Mouse (Mus musculus) liver, embryonic 11.5 days (tissue): ENCODE data around the gene E4f1. TPM values are rescaled to one million over a fixed set of nuclear protein-coding genes. Genes with fewer than 3 reads are reported as not detected.

Experiments used
- ATAC-seq: fragments of 200-750 bp; cut with Nextera tagmentation; replicated peaks from 2 replicates; pipeline ENCODE4 v1.8.0; 2017; ENCODE audit warnings: moderate number of reproducible peaks, mild to moderate bottlenecking, moderate TSS enrichment, moderate library complexity; ENCODE audit not compliant: low FRiP score
- DNase-seq: peaks from one replicate; pipeline ENCODE4 v3.0.0-alpha.2; 2017; ENCODE audit warnings: low spot score
- H3K27ac ChIP-seq: fragments of 300-500 bp; sonication (generic); 2 replicates; pipeline ENCODE4 v1.5.1; 2014; ENCODE audit warnings: mild to moderate bottlenecking, low read depth, low read length, control low read depth
- H3K27me3 ChIP-seq: fragments of 300-500 bp; sonication (generic); replicated peaks from 2 replicates; pipeline ENCODE4 v1.6.1; 2014; ENCODE audit warnings: low read length, mixed read lengths; ENCODE audit not compliant: control insufficient read depth, insufficient read depth
- H3K36me3 ChIP-seq: fragments of 300-500 bp; sonication (generic); 2 replicates; pipeline ENCODE4 v1.6.1; 2014; ENCODE audit warnings: mild to moderate bottlenecking, low read length, moderate library complexity, mixed read lengths; ENCODE audit not compliant: control insufficient read depth, insufficient read depth
- H3K4me1 ChIP-seq: fragments of 300-500 bp; sonication (generic); replicated peaks from 2 replicates; pipeline ENCODE4 v1.6.1; 2014; ENCODE audit warnings: low read length, mixed read lengths; ENCODE audit not compliant: control insufficient read depth, insufficient read depth
- H3K4me2 ChIP-seq: fragments of 300-500 bp; sonication (generic); 2 replicates; pipeline ENCODE4 v1.6.1; 2014; ENCODE audit warnings: mild to moderate bottlenecking, control low read depth, moderate library complexity
- H3K4me3 ChIP-seq: fragments of 300-500 bp; sonication (generic); 2 replicates; pipeline ENCODE4 v1.5.1; 2014; ENCODE audit warnings: low read depth, low read length, control low read depth
- H3K9ac ChIP-seq: fragments of 300-500 bp; sonication (generic); 2 replicates; pipeline ENCODE4 v1.6.1; 2014; ENCODE audit warnings: low read depth, low read length, control low read depth
- H3K9me3 ChIP-seq: fragments of 300-500 bp; sonication (generic); 2 replicates; pipeline ENCODE4 v1.6.1; 2016; ENCODE audit warnings: low read length, inconsistent platforms, mixed read lengths; ENCODE audit not compliant: control insufficient read depth
- WGBS: fragments of 180-500 bp; shearing (Covaris S2); extraction: QIAGEN DNeasy Blood & Tissue Kit; methylation state at CpG from one replicate; pipeline ENCODE4 v1.1.7; 2014; 5-methylcytosine and 5-hydroxymethylcytosine counted together
- polyA plus RNA-seq: library from polyadenylated mRNA; unstranded; fragments of >200 nt; fragmentation: Nextera tagmentation; extraction: Ambion mirVana; gene quantifications from 2 replicates; pipeline ENCODE4 v1.2.1, GENCODE M21; 2014

E4f1 gene
- polyA plus RNA-seq, 1 experiment from 2014 or later = 23.5 TPM

DNA sequence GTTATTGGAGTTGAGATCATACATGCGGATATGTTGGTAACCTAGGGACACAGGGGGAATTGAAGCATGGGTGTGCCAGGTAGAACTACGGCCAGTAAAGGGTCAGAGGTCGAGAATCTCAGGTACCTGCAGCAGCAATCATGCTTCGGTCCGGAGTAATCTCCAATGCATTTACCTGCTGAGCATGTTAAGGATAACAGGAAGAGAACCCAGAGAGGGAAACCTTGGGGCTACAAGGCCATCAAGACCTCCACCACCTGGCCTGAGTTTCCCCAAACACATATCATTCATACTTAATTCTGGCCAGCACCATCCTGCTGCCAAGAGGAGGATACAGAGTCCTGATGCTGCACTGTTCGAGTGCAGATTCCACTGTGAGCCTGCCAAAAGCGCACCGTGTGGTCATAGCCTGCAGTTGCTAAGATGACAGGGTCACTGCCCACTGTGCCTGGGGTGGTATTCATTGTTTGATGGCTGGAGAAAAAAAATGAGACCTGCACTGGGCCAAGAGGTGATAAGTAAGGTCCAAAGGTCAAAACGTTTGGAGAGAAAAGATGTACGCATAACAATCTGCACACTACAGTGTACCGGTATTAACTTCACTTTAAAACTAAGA, 8.0 kb upstream of the E4f1 start:
- Histone ChIP-seq H3K4me2 (peak overlapping the region; percentile 87), H3K27ac (peak overlapping the region; percentile 90; the same call in 1 of the 2 replicates), H3K27me3 (no peaks in the 10 kb centered on the region), H3K9me3 (no peaks in the 10 kb centered on the region), H3K9ac (peak overlapping the region; percentile 92), H3K4me3 (peak overlapping the region; percentile 84), H3K4me1 (peaks cover 14% of the 10 kb centered on the region), H3K36me3 (peaks cover 17% of the 10 kb centered on the region)
- no peak for DNase-seq
- WGBS = 54% methylated on average over 11 of the region's 11 CpGs
- no peak for ATAC-seq

GRCm38 (mm10) chr17:24477053-24477984, 7.2 kb upstream of the E4f1 start:
- peaks cover 21% of the 10 kb centered on the region for H3K4me1 ChIP-seq
- ATAC-seq (no peak), DNase-seq (no peak)
- H3K27me3 ChIP-seq = no peaks in the 10 kb centered on the region
- H3K4me3 ChIP-seq = peak overlapping the region; percentile 84
- peaks cover 20% of the 10 kb centered on the region for H3K36me3 ChIP-seq
- H3K27ac ChIP-seq = no peak overlapping the region
- 91% methylated on average over 20 of the region's 20 CpGs for WGBS
- peak overlapping the region; percentile 92 for H3K9ac ChIP-seq
- peak overlapping the region; percentile 87 for H3K4me2 ChIP-seq
- H3K9me3 ChIP-seq = no peaks in the 10 kb centered on the region

- H3K36me3 ChIP-seq = peaks cover 24% of the 10 kb centered on the region
- no peak overlapping the region for H3K9ac ChIP-seq
- H3K27me3 ChIP-seq = no peaks in the 10 kb centered on the region
- no peak overlapping the region for H3K4me3 ChIP-seq
- WGBS = 90% methylated on average over 10 of the region's 10 CpGs
- no peak for ATAC-seq
- no peaks in the 10 kb centered on the region for H3K9me3 ChIP-seq
- DNase-seq = no peak
- H3K27ac ChIP-seq = no peak overlapping the region
- H3K4me1 ChIP-seq = peaks cover 29% of the 10 kb centered on the region
- H3K4me2 ChIP-seq = no peak overlapping the region
Measured at GRCm38 (mm10) chr17:24476022-24476776, 6.1 kb upstream of the E4f1 start.

DNA sequence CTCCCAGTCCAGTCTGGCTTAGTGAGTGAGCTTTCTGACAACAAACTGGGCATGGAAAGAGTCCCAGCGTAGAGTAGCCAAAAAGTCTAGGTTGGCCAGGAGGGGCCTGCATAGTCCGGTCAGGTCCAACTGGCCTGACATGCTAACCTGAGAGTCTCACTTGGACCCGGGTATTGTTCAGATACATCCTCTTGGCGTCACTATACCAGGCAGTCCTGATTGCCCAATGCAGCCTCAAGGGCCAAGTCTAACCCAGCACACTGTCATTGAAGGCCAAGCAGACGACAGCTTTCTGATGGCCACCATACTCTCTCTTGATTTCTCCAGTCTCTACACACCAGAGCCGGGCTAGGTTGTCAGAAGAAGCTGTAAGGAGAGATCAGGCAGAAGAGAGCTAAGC, 5.5 kb upstream of the E4f1 start:
- no peaks in the 10 kb centered on the region for H3K9me3 ChIP-seq
- peaks cover 24% of the 10 kb centered on the region for H3K36me3 ChIP-seq
- no peak for DNase-seq
- peaks cover 29% of the 10 kb centered on the region for H3K4me1 ChIP-seq
- no peak overlapping the region for H3K4me3 ChIP-seq
- WGBS = 91% methylated on average over 6 of the region's 6 CpGs
- no peak overlapping the region for H3K27ac ChIP-seq
- no peaks in the 10 kb centered on the region for H3K27me3 ChIP-seq
- ATAC-seq = no peak
- H3K4me2 ChIP-seq = no peak overlapping the region
- H3K9ac ChIP-seq = no peak overlapping the region

GRCm38 (mm10) chr17:24474557-24474956, 4.4 kb upstream of the E4f1 start:
- no peaks in the 10 kb centered on the region for H3K27me3 ChIP-seq
- H3K4me2 ChIP-seq = no peak overlapping the region
- H3K27ac ChIP-seq = no peak overlapping the region
- ATAC-seq (no peak), DNase-seq (no peak)
- H3K9me3 ChIP-seq = no peaks in the 10 kb centered on the region
- H3K36me3 ChIP-seq = peaks cover 24% of the 10 kb centered on the region
- no peak overlapping the region for H3K4me3 ChIP-seq
- H3K9ac ChIP-seq = no peak overlapping the region
- WGBS = 78% methylated on average over 5 of the region's 5 CpGs
- H3K4me1 ChIP-seq = peaks cover 26% of the 10 kb centered on the region

GRCm38 (mm10) chr17:24473612-24474275, 3.6 kb upstream of the E4f1 start, which contains the start of gene Bricd5:
TSS of gene Bricd5 (plus strand) at chr17:24473884.
- Histone ChIP-seq H3K9me3 (no peaks in the 10 kb centered on the region), H3K9ac (peak within 1 kb of the TSS; percentile 99; the same call in 1 of the 2 replicates), H3K4me2 (peak within 1 kb of the TSS; percentile 98), H3K4me1 (peaks cover 26% of the 10 kb centered on the region), H3K36me3 (peaks cover 24% of the 10 kb centered on the region), H3K27ac (peak within 1 kb of the TSS; percentile 28; the same call in 1 of the 2 replicates), H3K27me3 (no peaks in the 10 kb centered on the region), H3K4me3 (peak within 1 kb of the TSS; percentile 89)
- WGBS = 79% methylated on average over 6 of the region's 6 CpGs
- ATAC-seq = no peak
- DNase-seq = no peak

GRCm38 (mm10) chr17:24472512-24472911, 2.4 kb upstream of the E4f1 start:
- Histone ChIP-seq H3K9ac (peak overlapping the region; percentile 99), H3K4me2 (peak overlapping the region; percentile 98), H3K36me3 (peaks cover 24% of the 10 kb centered on the region), H3K9me3 (no peaks in the 10 kb centered on the region), H3K4me3 (peak overlapping the region; percentile 89), H3K27me3 (no peaks in the 10 kb centered on the region), H3K27ac (peak overlapping the region; percentile 28; the same call in 1 of the 2 replicates), H3K4me1 (peaks cover 16% of the 10 kb centered on the region)
- DNase-seq (no peak), ATAC-seq (no peak)
- 88% methylated on average over 4 of the region's 4 CpGs for WGBS
